Mouse (Mus musculus) skeletal muscle tissue, postnatal 0 days (tissue): Measurements from ENCODE around the gene Zfp280c. TPM values are rescaled to one million over a fixed set of nuclear protein-coding genes. Genes with fewer than 3 reads are reported as not detected.

ENCODE experiments used
- microRNA-seq, 2 experiments: library from miRNA; unstranded; fragments of <30 nt; microRNA quantifications; one replicate each; pipeline ENCODE4; 2016
- polyA plus RNA-seq: library from polyadenylated mRNA; unstranded; fragments of >200 nt; fragmentation: Nextera tagmentation; extraction: Ambion mirVana; gene quantifications from 2 replicates; pipeline ENCODE4 v1.2.1, GENCODE M21; 2015

Gene Zfp280c
- polyA plus RNA-seq = 3.6 and 4.1 TPM in 2 replicates

GRCm38 (mm10) chrX:48594099-48594760, at the start of gene Zfp280c:
TSS of gene Zfp280c (minus strand) at chrX:48594504.

GRCm38 (mm10) chrX:48623379-48624053, 29.2 kb upstream of the Zfp280c start, which contains the start of gene Slc25a14:
TSS of gene Slc25a14 (plus strand) at chrX:48623413.

GRCm38 (mm10) chrX:48518808-48519548, 75.3 kb downstream of the Zfp280c start, which contains the start of gene Rab33a:
TSS of gene Rab33a (plus strand) at chrX:48519285.

GRCm38 (mm10) chrX:48513166-48513807, 81.0 kb downstream of the Zfp280c start, which contains the start of gene Aifm1:
TSS of gene Aifm1 (minus strand) at chrX:48513563.

Small RNAs within 50 kb of the gene (microRNA-seq; reads per million reads assigned to microRNA genes)
- 0 reads per million in 2 experiments for gene Gm27828

Other genes with a start within 250 kb of the Zfp280c start
- gene Elf4, start 131.4 kb downstream of the Zfp280c start, polyA plus RNA-seq = 3.1 and 3.3 TPM in 2 replicates
- 60.4 and 64.0 TPM in 2 replicates for gene Aifm1, start 80.9 kb downstream of the Zfp280c start, polyA plus RNA-seq
- gene Rab33a, start 75.2 kb downstream of the Zfp280c start, polyA plus RNA-seq = 1.5 and 1.7 TPM in 2 replicates
- gene Slc25a14, start 28.9 kb upstream of the Zfp280c start, polyA plus RNA-seq = 4.3 and 5.3 TPM in 2 replicates
- not detected in 2 replicates for gene Gpr119, start 80.0 kb upstream of the Zfp280c start, polyA plus RNA-seq
- gene Rbmx2, start 100.5 kb upstream of the Zfp280c start, polyA plus RNA-seq = 7.0 and 7.2 TPM in 2 replicates